9 mouse cellular contexts compared by ENCODE assay signal in the genomic region with DNA sequence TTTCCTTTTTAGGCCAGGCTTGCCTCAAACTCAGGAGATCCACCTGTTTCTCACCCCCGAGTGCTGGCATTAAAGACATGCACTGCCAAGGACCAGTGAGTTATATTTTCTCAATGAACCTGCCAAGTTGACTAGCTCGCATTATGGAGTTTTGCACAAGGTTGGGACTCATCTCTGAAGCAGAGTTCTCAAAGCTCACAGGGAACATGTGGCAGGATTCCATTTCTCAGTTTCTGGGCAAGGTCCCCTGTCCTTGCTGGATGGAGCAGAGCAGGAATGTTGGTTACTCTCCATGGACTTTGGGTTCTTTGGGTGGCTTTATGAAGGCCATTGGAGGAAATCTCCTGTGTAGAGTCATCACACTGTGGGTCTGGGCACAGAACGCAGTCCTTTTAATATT. TPM values are rescaled to one million over a fixed set of nuclear protein-coding genes. Genes with fewer than 3 reads are reported as not detected.
DNase-seq lines count a peak whose midpoint lies in the region; ATAC-seq and TF ChIP-seq lines count a peak whose summit lies in the region.
"Had no signal": no experiment of that assay in that cellular context is flagged by ENCODE, and none has a peak within 500 bp of the region (broad histone marks: within the 10 kb centered on the region; RNA-seq: fewer than 3 reads in every experiment).

No protein-coding gene starts in this region.

- H3K4me3 ChIP-seq in lung, adult 2 months (replicated peaks; ENCODE audit: extremely low read depth, low read depth, low read length) = peak overlapping the region; percentile 83
- peak overlapping the region; percentile 38; the same call in 1 of the 2 replicates for H3K4me3 ChIP-seq in forebrain, embryonic 13.5 days
- no peak overlapping the region for H3K4me3 ChIP-seq in limb, embryonic 11.5 days (ENCODE audit: low read depth, low read length)
- H3K4me3 ChIP-seq in olfactory bulb, adult 2 months (ENCODE audit: insufficient read depth, low read depth, low read length) = peak overlapping the region; percentile 56

- H3K36me3 ChIP-seq in forebrain, embryonic 13.5 days (ENCODE audit: poor library complexity, severe bottlenecking) = no peaks in the 10 kb centered on the region
- no peaks in the 10 kb centered on the region for H3K36me3 ChIP-seq in limb, embryonic 11.5 days (ENCODE audit: control insufficient read depth, insufficient read depth, low read length)

- no peaks in the 10 kb centered on the region for H3K9me3 ChIP-seq in forebrain, embryonic 13.5 days (replicated peaks)
- no peaks in the 10 kb centered on the region for H3K9me3 ChIP-seq in limb, embryonic 11.5 days (ENCODE audit: control insufficient read depth, low read length)

- no peak overlapping the region for H3K27ac ChIP-seq in forebrain, embryonic 13.5 days
- no peak overlapping the region for H3K27ac ChIP-seq in limb, embryonic 11.5 days (replicated peaks; ENCODE audit: low read depth, low read length)
- H3K27ac ChIP-seq in olfactory bulb, adult 2 months (ENCODE audit: insufficient read depth, low read depth, low read length) = no peak overlapping the region

- 0 out of 2 replicates have a peak, but pooled peaks cover 2% of the 10 kb centered on the region for H3K27me3 ChIP-seq in forebrain, embryonic 13.5 days
- H3K27me3 ChIP-seq in limb, embryonic 11.5 days (ENCODE audit: control insufficient read depth, insufficient read depth, low read length) = no peaks in the 10 kb centered on the region

- DNase-seq in lung, adult 2 months = no peak
- no peak for DNase-seq in lung, postnatal 25 days (ENCODE audit: low spot score)
- no peak for DNase-seq in limb, embryonic 11.5 days (ENCODE audit: low spot score)
- DNase-seq in cerebellum, adult 11 months = no peak
- no peak for DNase-seq in frontal cortex, postnatal 10 days (ENCODE audit: low spot score in 2 of 2)

- H3K4me2 ChIP-seq in forebrain, embryonic 13.5 days = peak overlapping the region; percentile 70
- H3K4me2 ChIP-seq in limb, embryonic 11.5 days (ENCODE audit: low read depth, severe bottlenecking) = peak overlapping the region; percentile 58

- no peak for TF ChIP-seq CTCF in lung, adult 2 months (IDR thresholded peaks at IDR 0.05; ENCODE audit: insufficient read depth, low read length)
- no peak for TF ChIP-seq CTCF in olfactory bulb, adult 2 months (IDR thresholded peaks at IDR 0.05; ENCODE audit: insufficient read depth, low read depth, low read length)

- ATAC-seq in forebrain, embryonic 13.5 days = no peak
- ATAC-seq in limb, embryonic 11.5 days (ENCODE audit: insufficient number of reproducible peaks, low FRiP score, low TSS enrichment, low read depth) = no peak

- no peak for TF ChIP-seq POLR2A in lung, adult 2 months (IDR thresholded peaks at IDR 0.05; ENCODE audit: borderline replicate concordance, extremely low read depth, low read depth, low read length)
- no peak for TF ChIP-seq POLR2A in olfactory bulb, adult 2 months (IDR thresholded peaks at IDR 0.05; ENCODE audit: insufficient read depth, low read depth, low read length)

- WGBS in lung, adult 2 months = 55% methylated on average over 3 of the region's 3 CpGs
- WGBS in forebrain, embryonic 13.5 days = 90% methylated on average over 3 of the region's 3 CpGs
- 86% methylated on average over 3 of the region's 3 CpGs for WGBS in limb, embryonic 11.5 days
- WGBS in olfactory bulb, adult 2 months = 79% methylated on average over 3 of the region's 3 CpGs

- no peak overlapping the region for H3K9ac ChIP-seq in forebrain, embryonic 13.5 days
- no peak overlapping the region for H3K9ac ChIP-seq in limb, embryonic 11.5 days (ENCODE audit: low read length)

- peaks cover 8% of the 10 kb centered on the region; the same call in 1 of the 2 replicates for H3K4me1 ChIP-seq in lung, adult 2 months (ENCODE audit: control insufficient read depth, insufficient read depth, low read length)
- H3K4me1 ChIP-seq in forebrain, embryonic 13.5 days = no peaks in the 10 kb centered on the region; the same call in 1 of the 2 replicates
- H3K4me1 ChIP-seq in limb, embryonic 11.5 days (ENCODE audit: control insufficient read depth, insufficient read depth, low read length) = peaks cover 2% of the 10 kb centered on the region; the same call in 1 of the 2 replicates
- peaks cover 7% of the 10 kb centered on the region; the same call in 1 of the 2 replicates for H3K4me1 ChIP-seq in olfactory bulb, adult 2 months (ENCODE audit: control insufficient read depth, insufficient read depth, low read length)

RNA-seq across cellular contexts. Expression of gene Gm6034, which starts 0.5 kb away (rescaled TPM):
- not detected in 2 replicates for polyA plus RNA-seq in lung, adult 2 months (2012; rRNA removed)
- not detected in 2 replicates for polyA plus RNA-seq in forebrain, embryonic 13.5 days (2015; fragmentation: Nextera tagmentation; extraction: Ambion mirVana)
- polyA plus RNA-seq in limb, embryonic 11.5 days (2014; fragmentation: Nextera tagmentation; extraction: Ambion mirVana) = not detected in 2 replicates
- polyA plus RNA-seq in olfactory bulb, adult 2 months (2012; ENCODE audit: insufficient read depth, insufficient read length, low replicate concordance, missing spikeins) = not detected in 2 replicates
- polyA plus RNA-seq: brain, embryonic 14.5 days; large intestine, adult 2 months had no signal

RNA-seq across cellular contexts. Expression of gene H2-T22, which starts 0.7 kb away (rescaled TPM):
- polyA plus RNA-seq in lung, adult 2 months (2012; rRNA removed) = 53.9 and 55.1 TPM in 2 replicates
- polyA plus RNA-seq in forebrain, embryonic 13.5 days (2015; fragmentation: Nextera tagmentation; extraction: Ambion mirVana) = 4.0 TPM in 2 replicates
- 10.2 and 13.7 TPM in 2 replicates for polyA plus RNA-seq in limb, embryonic 11.5 days (2014; fragmentation: Nextera tagmentation; extraction: Ambion mirVana)
- polyA plus RNA-seq in olfactory bulb, adult 2 months (2012; ENCODE audit: insufficient read depth, insufficient read length, low replicate concordance, missing spikeins) = not detected in 2 replicates

RNA-seq across cellular contexts. Expression of gene H2-T23, which starts 10.6 kb away (rescaled TPM):
- polyA plus RNA-seq in lung, adult 2 months (2012; rRNA removed) = 180 and 232 TPM in 2 replicates
- 5.6 and 5.7 TPM in 2 replicates for polyA plus RNA-seq in forebrain, embryonic 13.5 days (2015; fragmentation: Nextera tagmentation; extraction: Ambion mirVana)
- 2.5 and 2.6 TPM in 2 replicates for polyA plus RNA-seq in limb, embryonic 11.5 days (2014; fragmentation: Nextera tagmentation; extraction: Ambion mirVana)
- 151 TPM in 1 of 2 replicates, not detected in the other for polyA plus RNA-seq in olfactory bulb, adult 2 months (2012; ENCODE audit: insufficient read depth, insufficient read length, low replicate concordance, missing spikeins)

RNA-seq across cellular contexts. Expression of gene Gm11127, which starts 14.9 kb away (rescaled TPM):
- not detected in 2 replicates for polyA plus RNA-seq in lung, adult 2 months (2012; rRNA removed)
- polyA plus RNA-seq in forebrain, embryonic 13.5 days (2015; fragmentation: Nextera tagmentation; extraction: Ambion mirVana) = not detected in 2 replicates
- polyA plus RNA-seq in limb, embryonic 11.5 days (2014; fragmentation: Nextera tagmentation; extraction: Ambion mirVana) = not detected in 2 replicates
- polyA plus RNA-seq in olfactory bulb, adult 2 months (2012; ENCODE audit: insufficient read depth, insufficient read length, low replicate concordance, missing spikeins) = not detected in 2 replicates
- polyA plus RNA-seq: brain, embryonic 14.5 days had no signal

RNA-seq across cellular contexts. Expression of gene H2-T24, which starts 22.9 kb away (rescaled TPM):
- 9.2 and 16.5 TPM in 2 replicates for polyA plus RNA-seq in lung, adult 2 months (2012; rRNA removed)
- 6.3 and 6.5 TPM in 2 replicates for polyA plus RNA-seq in forebrain, embryonic 13.5 days (2015; fragmentation: Nextera tagmentation; extraction: Ambion mirVana)
- polyA plus RNA-seq in limb, embryonic 11.5 days (2014; fragmentation: Nextera tagmentation; extraction: Ambion mirVana) = 2.3 and 2.6 TPM in 2 replicates
- not detected in 2 replicates for polyA plus RNA-seq in olfactory bulb, adult 2 months (2012; ENCODE audit: insufficient read depth, insufficient read length, low replicate concordance, missing spikeins)
